In genomic region chr8:93907987-93908441, GRCm38 (mm10) we compare ENCODE assay signal across 10 mouse cellular contexts.
DNase-seq lines count a peak whose midpoint lies in the region; ATAC-seq and TF ChIP-seq lines count a peak whose summit lies in the region.
"Had no signal": no experiment of that assay in that cellular context is flagged by ENCODE, and none has a peak within 500 bp of the region (broad histone marks: within the 10 kb centered on the region; RNA-seq: fewer than 3 reads in every experiment).

No protein-coding gene starts in this region.

- no peak overlapping the region for H3K4me2 ChIP-seq in kidney, embryonic 15.5 days
- no peak overlapping the region for H3K4me2 ChIP-seq in kidney, embryonic 14.5 days (replicated peaks; ENCODE audit: low read depth, low read length)
- 0 out of 2 replicates have a peak overlapping the region, but pooled peaks have one; percentile 2 for H3K4me2 ChIP-seq in embryonic facial prominence, embryonic 14.5 days (ENCODE audit: low read depth, low read length)
- no peak overlapping the region for H3K4me2 ChIP-seq in intestine, embryonic 15.5 days (replicated peaks)
- H3K4me2 ChIP-seq: limb, embryonic 12.5 days had no signal

- H3K4me1 ChIP-seq in kidney, embryonic 15.5 days: peaks cover 34% of the 10 kb centered on the region
- peaks cover 23% of the 10 kb centered on the region for H3K4me1 ChIP-seq in kidney, embryonic 14.5 days (ENCODE audit: control insufficient read depth, insufficient read depth, low read length)
- peaks cover 14% of the 10 kb centered on the region for H3K4me1 ChIP-seq in embryonic facial prominence, embryonic 14.5 days (ENCODE audit: control insufficient read depth, insufficient read depth, low read length)
- H3K4me1 ChIP-seq in intestine, embryonic 15.5 days (replicated peaks): peaks cover 21% of the 10 kb centered on the region

- ATAC-seq in kidney, embryonic 15.5 days (replicated peaks; ENCODE audit: low FRiP score): no peak; the same call in 1 of the 2 replicates
- ATAC-seq in kidney, embryonic 14.5 days (ENCODE audit: low FRiP score, low TSS enrichment): no peak
- ATAC-seq in embryonic facial prominence, embryonic 14.5 days (ENCODE audit: low read depth): no peak
- no peak for ATAC-seq in intestine, embryonic 15.5 days
- ATAC-seq in erythroid progenitor cell, adult 5-6 weeks (replicated peaks; ENCODE audit: low FRiP score, poor library complexity, severe bottlenecking): no peak
- ATAC-seq in megakaryocyte-erythroid progenitor cell, adult 5-6 weeks (replicated peaks; ENCODE audit: low FRiP score, low TSS enrichment, poor library complexity, severe bottlenecking): no peak

- H3K27me3 ChIP-seq in kidney, embryonic 15.5 days: no peaks in the 10 kb centered on the region
- no peaks in the 10 kb centered on the region for H3K27me3 ChIP-seq in kidney, embryonic 14.5 days (ENCODE audit: control insufficient read depth, insufficient read depth, low read length)
- H3K27me3 ChIP-seq in embryonic facial prominence, embryonic 14.5 days (replicated peaks; ENCODE audit: control insufficient read depth, insufficient read depth, low read length): no peaks in the 10 kb centered on the region
- H3K27me3 ChIP-seq in intestine, embryonic 15.5 days (replicated peaks): no peaks in the 10 kb centered on the region
- H3K27me3 ChIP-seq: limb, embryonic 12.5 days had no signal

- H3K9me3 ChIP-seq in kidney, embryonic 15.5 days (replicated peaks): no peaks in the 10 kb centered on the region
- H3K9me3 ChIP-seq in kidney, embryonic 14.5 days (ENCODE audit: control insufficient read depth, low read length): no peaks in the 10 kb centered on the region
- H3K9me3 ChIP-seq in embryonic facial prominence, embryonic 14.5 days (ENCODE audit: control insufficient read depth, low read length): no peaks in the 10 kb centered on the region
- no peaks in the 10 kb centered on the region for H3K9me3 ChIP-seq in intestine, embryonic 15.5 days
- H3K9me3 ChIP-seq: limb, embryonic 12.5 days had no signal

- H3K9ac ChIP-seq in kidney, embryonic 15.5 days: no peak overlapping the region
- no peak overlapping the region for H3K9ac ChIP-seq in kidney, embryonic 14.5 days (ENCODE audit: low read depth, low read length)
- H3K9ac ChIP-seq in embryonic facial prominence, embryonic 14.5 days (ENCODE audit: low read depth, low read length): no peak overlapping the region; the same call in 1 of the 2 replicates
- no peak overlapping the region for H3K9ac ChIP-seq in intestine, embryonic 15.5 days
- H3K9ac ChIP-seq: limb, embryonic 12.5 days had no signal

- TF ChIP-seq CTCF in brain, embryonic 14.5 days (IDR thresholded peaks at IDR 0.05; ENCODE audit: borderline replicate concordance, extremely low read depth, insufficient read depth, insufficient read length): no peak

- TF ChIP-seq POLR2A in brain, embryonic 14.5 days (IDR thresholded peaks at IDR 0.05; ENCODE audit: borderline replicate concordance, extremely low read depth, insufficient read depth, insufficient read length, poor library complexity, severe bottlenecking): no peak

- WGBS in kidney, embryonic 15.5 days: 40% methylated on average over 5 of the region's 5 CpGs
- WGBS in kidney, embryonic 14.5 days: 51% methylated on average over 5 of the region's 5 CpGs
- 19% methylated on average over 5 of the region's 5 CpGs for WGBS in embryonic facial prominence, embryonic 14.5 days
- WGBS in intestine, embryonic 15.5 days: 30% methylated on average over 5 of the region's 5 CpGs

- no peaks in the 10 kb centered on the region for H3K36me3 ChIP-seq in kidney, embryonic 15.5 days
- no peaks in the 10 kb centered on the region for H3K36me3 ChIP-seq in kidney, embryonic 14.5 days (ENCODE audit: control insufficient read depth, insufficient read depth, low read length)
- H3K36me3 ChIP-seq in embryonic facial prominence, embryonic 14.5 days (ENCODE audit: control insufficient read depth, insufficient read depth, low read length): no peaks in the 10 kb centered on the region
- H3K36me3 ChIP-seq in intestine, embryonic 15.5 days: no peaks in the 10 kb centered on the region
- H3K36me3 ChIP-seq: limb, embryonic 12.5 days had no signal

- DNase-seq in brain, embryonic 14.5 days (ENCODE audit: low read depth): peak; percentile 93
- DNase-seq in embryonic facial prominence, embryonic 14.5 days (ENCODE audit: low spot score): peak; percentile 68
- DNase-seq in lung, postnatal 10 days: no peak

- H3K27ac ChIP-seq in kidney, embryonic 15.5 days: peak overlapping the region; percentile 41; the same call in 1 of the 2 replicates
- no peak overlapping the region for H3K27ac ChIP-seq in kidney, embryonic 14.5 days (ENCODE audit: low read depth, low read length)
- H3K27ac ChIP-seq in embryonic facial prominence, embryonic 14.5 days (replicated peaks; ENCODE audit: low read depth, low read length): no peak overlapping the region; the same call in 1 of the 2 replicates
- peak overlapping the region; percentile 64 for H3K27ac ChIP-seq in intestine, embryonic 15.5 days
- H3K27ac ChIP-seq: limb, embryonic 12.5 days had no signal

- no peak overlapping the region for H3K4me3 ChIP-seq in kidney, embryonic 15.5 days (replicated peaks)
- H3K4me3 ChIP-seq in kidney, embryonic 14.5 days (ENCODE audit: low read length): no peak overlapping the region
- no peak overlapping the region for H3K4me3 ChIP-seq in embryonic facial prominence, embryonic 14.5 days (ENCODE audit: low read depth, low read length)
- no peak overlapping the region for H3K4me3 ChIP-seq in intestine, embryonic 15.5 days (replicated peaks)
- H3K4me3 ChIP-seq: limb, embryonic 12.5 days; myocyte had no signal

Comparison
In these comparisons a context has a peak if more than half of its experiments do, and no peak if none do; other contexts are left out.
1. H3K27ac ChIP-seq: peak in kidney, embryonic 15.5 days (single experiment) and intestine, embryonic 15.5 days (single experiment); none in kidney, embryonic 14.5 days (single experiment) and embryonic facial prominence, embryonic 14.5 days (single experiment).